Mouse (Mus musculus) liver, embryonic 14.5 days (tissue): Measurements from ENCODE around the gene Hmces. TPM values are rescaled to one million over a fixed set of nuclear protein-coding genes. Genes with fewer than 3 reads are reported as not detected.

Experiments
- ATAC-seq: fragments of 200-750 bp; cut with Nextera tagmentation; 2 replicates; pipeline ENCODE4 v1.8.0; 2017; ENCODE audit warnings: moderate number of reproducible peaks, mild to moderate bottlenecking, moderate library complexity; ENCODE audit not compliant: insufficient read depth
- DNase-seq, 3 experiments: peaks; one replicate each; pipeline ENCODE4 v3.0.0-alpha.2; 2012 to 2013; ENCODE audit warnings: low read depth in 3 of 3, low spot score in 3 of 3
- H3K27ac ChIP-seq: fragments of 300-500 bp; sonication (generic); 2 replicates; pipeline ENCODE4 v1.5.1; 2014; ENCODE audit warnings: moderate library complexity, mild to moderate bottlenecking, control low read depth, inconsistent platforms
- H3K27me3 ChIP-seq: fragments of 300-500 bp; sonication (generic); 2 replicates; pipeline ENCODE4 v1.6.1; 2014; ENCODE audit warnings: mild to moderate bottlenecking, low read length, moderate library complexity; ENCODE audit not compliant: control insufficient read depth, insufficient read depth
- H3K36me3 ChIP-seq: fragments of 300-500 bp; sonication (generic); replicated peaks from 2 replicates; pipeline ENCODE4 v1.6.1; 2014; ENCODE audit warnings: low read depth; ENCODE audit not compliant: control insufficient read depth, insufficient read depth
- H3K4me1 ChIP-seq, 2 experiments: fragments of 200-500 bp in 1 of 2; fragments of 300-500 bp in 1 of 2; sonication (generic) in 1 of 2; replicated peaks; 2 replicates each; pipeline ENCODE4 v1.6.1; 2012 to 2014; ENCODE audit warnings: antibody characterized with exemption in 1 of 2, inconsistent platforms in 1 of 2, low read length in 1 of 2; ENCODE audit not compliant: control insufficient read depth in 2 of 2, insufficient read depth in 2 of 2
- H3K4me2 ChIP-seq: fragments of 300-500 bp; sonication (generic); 2 replicates; pipeline ENCODE4 v1.6.1; 2014; ENCODE audit warnings: low read depth, mild to moderate bottlenecking, control low read depth, moderate library complexity
- H3K4me3 ChIP-seq, 2 experiments: fragments of 200-500 bp in 1 of 2; fragments of 300-500 bp in 1 of 2; sonication (generic) in 1 of 2; 2 replicates each; pipeline ENCODE4 v1.5.1; 2012 to 2014; ENCODE audit warnings: low read depth in 2 of 2, low read length in 2 of 2, mild to moderate bottlenecking in 2 of 2, control low read depth in 1 of 2, inconsistent platforms in 1 of 2, moderate library complexity in 1 of 2; ENCODE audit not compliant: insufficient read depth in 1 of 2
- H3K9ac ChIP-seq: fragments of 300-500 bp; sonication (generic); replicated peaks from 2 replicates; pipeline ENCODE4 v1.6.1; 2014; ENCODE audit warnings: mild to moderate bottlenecking, control low read depth, moderate library complexity
- H3K9me3 ChIP-seq: fragments of 300-500 bp; sonication (generic); 2 replicates; pipeline ENCODE4 v1.6.1; 2016; ENCODE audit warnings: low read length, mixed read lengths; ENCODE audit not compliant: control insufficient read depth
- CTCF ChIP-seq: IDR thresholded peaks from 2 replicates; pipeline ENCODE4 v1.5.1; 2016; ENCODE audit warnings: antibody characterized with exemption, low read depth, control low read depth
- EP300 ChIP-seq: IDR thresholded peaks from 2 replicates; pipeline ENCODE4 v1.6.1; 2016; ENCODE audit warnings: antibody characterized with exemption, low read depth
- WGBS: fragments of 180-500 bp; shearing (Covaris S2); extraction: QIAGEN DNeasy Blood & Tissue Kit; methylation state at CpG from one replicate; pipeline ENCODE4 v1.1.7; 2014; ENCODE audit not compliant: insufficient replicate concordance; 5-methylcytosine and 5-hydroxymethylcytosine counted together
- polyA plus RNA-seq, 2 experiments: library from polyadenylated mRNA; depleted of rRNA in 1 of 2; stranded (reverse) in 1 of 2; unstranded in 1 of 2; fragments of >200 nt; fragmentation: Nextera tagmentation in 1 of 2; extraction: Ambion mirVana in 1 of 2; gene quantifications; 2 replicates each; pipeline versions ENCODE4 v1.2.1 to v1.2.3; 2012 to 2014

Hmces gene
- polyA plus RNA-seq, 2 experiments: 11.0 to 13.5 TPM

DNA sequence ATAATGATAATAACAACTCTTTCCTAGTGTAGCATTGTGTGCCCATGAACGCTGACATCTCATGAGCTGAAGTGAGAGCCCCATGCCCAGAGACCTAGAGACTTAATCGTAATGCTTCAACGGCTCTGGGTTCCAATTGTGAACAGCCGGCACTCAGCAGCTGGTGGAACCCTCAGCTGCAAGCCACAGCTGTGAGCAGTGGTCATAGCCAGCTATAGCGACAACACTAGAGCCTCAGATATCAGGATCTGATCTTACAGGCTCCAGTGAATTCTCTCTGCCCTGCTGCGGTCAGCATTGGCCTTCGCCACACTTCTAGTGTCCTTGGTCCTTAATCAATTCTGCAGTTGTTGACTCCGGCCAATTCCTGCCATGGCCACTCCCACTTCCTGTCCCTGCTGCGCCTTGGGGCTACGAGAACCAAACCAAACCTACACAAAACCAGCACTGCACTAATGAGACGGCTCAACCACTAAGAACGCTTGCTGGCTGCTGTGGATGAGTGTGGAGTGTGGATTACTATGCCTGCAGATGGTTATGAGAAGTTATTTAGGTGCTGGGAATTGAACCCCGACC, 37.6 kb upstream of the Hmces start:
- peak overlapping the region; percentile 20; the same call in 1 of the 2 replicates for H3K4me2 ChIP-seq
- no peak overlapping the region for H3K27ac ChIP-seq

DNA sequence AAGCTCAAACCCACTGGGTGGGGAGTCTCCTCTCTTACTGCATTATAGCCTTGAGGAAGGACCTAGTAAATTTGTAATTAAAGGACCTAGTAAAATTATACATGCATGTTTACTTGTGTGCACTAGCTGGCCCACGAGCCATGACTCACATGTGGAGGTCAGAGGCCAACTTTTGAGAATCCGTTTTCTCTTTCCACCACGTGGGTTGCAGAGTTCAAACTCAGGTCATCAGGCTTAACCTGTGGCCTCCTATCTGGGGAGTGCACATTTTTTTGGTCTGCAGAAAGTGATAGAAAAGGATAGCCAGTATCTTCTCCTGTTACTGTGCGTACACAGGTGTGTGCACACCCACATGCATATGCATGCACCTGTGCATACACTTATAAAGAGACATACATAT, 34.7 kb upstream of the Hmces start:
- ATAC-seq (peak; percentile 43; the same call in 1 of the 2 replicates), DNase-seq (no peak)
- Histone ChIP-seq H3K4me2 (no peak overlapping the region), H3K9ac (no peak overlapping the region), H3K4me1 (peaks cover 0 to 24% of the 10 kb centered on the region in 2 experiments; a peak in 3 of 4 replicates), H3K4me3 (no peak overlapping the region), H3K27ac (no peak overlapping the region), H3K9me3 (no peaks in the 10 kb centered on the region), H3K27me3 (no peaks in the 10 kb centered on the region), H3K36me3 (no peaks in the 10 kb centered on the region)
- WGBS: 29% methylated on average over 4 of the region's 4 CpGs
- TF ChIP-seq CTCF (no peak), EP300 (no peak)

More for the DNA sequence above, 37.6 kb upstream of the Hmces start:
- no peaks in the 10 kb centered on the region for H3K9me3 ChIP-seq
- no peak for TF ChIP-seq EP300
- no peak for TF ChIP-seq CTCF
- WGBS: 31% methylated on average over 13 of the region's 13 CpGs
- no peaks in the 10 kb centered on the region for H3K27me3 ChIP-seq
- peaks cover 0 to 30% of the 10 kb centered on the region in 2 experiments; a peak in 3 of 4 replicates for H3K4me1 ChIP-seq
- H3K36me3 ChIP-seq: no peaks in the 10 kb centered on the region
- H3K4me3 ChIP-seq: no peak overlapping the region
- DNase-seq (no peak), ATAC-seq (peak; percentile 29; the same call in 1 of the 2 replicates)
- H3K9ac ChIP-seq: peak overlapping the region; percentile 21; the same call in 1 of the 2 replicates

DNA sequence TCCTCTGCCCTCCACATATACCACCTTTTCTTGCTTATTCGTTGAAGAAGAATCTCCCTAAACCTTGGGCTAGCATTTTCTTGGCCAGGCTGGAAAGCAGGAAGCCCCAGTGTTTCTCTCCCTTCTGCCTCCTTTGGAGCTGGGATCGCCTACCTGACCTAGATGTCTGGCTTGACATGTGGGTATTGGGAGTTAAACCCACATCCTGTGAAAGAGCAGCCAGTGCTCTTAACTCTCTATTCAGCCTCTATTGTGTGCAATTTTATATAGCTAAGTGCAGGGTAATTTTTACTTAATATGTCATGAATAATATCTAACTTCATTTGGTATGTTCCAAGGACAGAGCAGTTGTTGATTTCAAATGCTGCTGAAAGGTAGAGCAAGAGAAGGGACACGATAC, 34.1 kb upstream of the Hmces start:
- Histone ChIP-seq H3K9ac (no peak overlapping the region), H3K27ac (no peak overlapping the region), H3K9me3 (no peaks in the 10 kb centered on the region), H3K36me3 (no peaks in the 10 kb centered on the region), H3K4me1 (peaks cover 0 to 24% of the 10 kb centered on the region in 2 experiments; a peak in 3 of 4 replicates), H3K4me2 (no peak overlapping the region), H3K4me3 (no peak overlapping the region), H3K27me3 (no peaks in the 10 kb centered on the region)
- no peak for ATAC-seq
- no peak for DNase-seq
- TF ChIP-seq EP300: no peak
- TF ChIP-seq CTCF: no peak
- 39% methylated on average over 3 of the region's 3 CpGs for WGBS

DNA sequence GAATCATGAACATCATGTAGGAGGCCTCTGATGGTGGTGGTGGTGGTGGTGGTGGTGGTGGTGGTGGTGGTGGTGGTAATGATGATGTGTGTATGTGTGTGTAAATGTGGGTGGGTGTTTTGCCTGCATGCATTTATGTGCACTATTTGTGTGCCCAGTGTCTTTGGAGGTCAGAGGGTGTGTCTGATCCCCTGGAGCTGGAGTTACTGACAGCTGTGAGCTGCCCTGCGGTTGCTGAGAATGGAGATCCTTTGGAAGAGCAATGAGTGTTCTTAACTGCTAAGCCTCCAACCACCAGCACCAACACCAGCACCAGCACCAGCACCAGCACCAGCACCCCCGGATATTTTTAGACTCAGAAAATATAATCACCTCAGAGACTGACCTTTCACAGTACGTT, 31.5 kb upstream of the Hmces start:
- DNase-seq: no peak
- Histone ChIP-seq H3K9ac (no peak overlapping the region), H3K9me3 (no peaks in the 10 kb centered on the region), H3K4me3 (no peak overlapping the region), H3K27me3 (no peaks in the 10 kb centered on the region), H3K4me2 (no peak overlapping the region), H3K27ac (no peak overlapping the region), H3K36me3 (no peaks in the 10 kb centered on the region), H3K4me1 (peaks cover 0 to 17% of the 10 kb centered on the region in 2 experiments; a peak in 2 of 4 replicates)
- TF ChIP-seq CTCF (no peak), EP300 (no peak)
- ATAC-seq: no peak
- WGBS: 69% methylated on average over 3 of the region's 3 CpGs

DNA sequence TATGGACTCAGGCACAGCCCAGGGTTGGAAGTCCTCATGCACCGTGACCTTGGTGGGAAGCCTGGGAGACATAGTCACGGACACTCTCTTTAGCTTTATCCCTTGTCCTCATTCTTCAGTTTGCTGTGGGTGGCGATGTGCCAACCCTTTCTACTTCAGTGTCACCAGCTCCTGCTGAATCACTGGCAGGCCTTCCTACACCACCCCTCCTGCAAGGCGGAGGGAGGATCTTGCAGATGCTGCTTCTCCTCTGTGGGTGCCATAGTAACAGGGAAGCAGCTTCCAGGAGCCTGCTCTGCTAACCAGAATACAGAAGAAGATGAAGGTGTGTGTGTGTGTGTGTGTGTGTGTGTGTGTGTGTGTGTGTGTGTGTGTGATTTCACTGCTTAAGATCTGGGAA, 30.9 kb upstream of the Hmces start:
- Histone ChIP-seq H3K4me1 (peaks cover 0 to 19% of the 10 kb centered on the region in 2 experiments; a peak in 2 of 4 replicates), H3K4me3 (no peak overlapping the region), H3K4me2 (no peak overlapping the region), H3K27me3 (no peaks in the 10 kb centered on the region), H3K9me3 (no peaks in the 10 kb centered on the region), H3K27ac (no peak overlapping the region), H3K36me3 (no peaks in the 10 kb centered on the region), H3K9ac (no peak overlapping the region)
- DNase-seq (no peak), ATAC-seq (no peak)
- WGBS: 58% methylated on average over 4 of the region's 4 CpGs
- TF ChIP-seq EP300 (no peak), CTCF (no peak)
